Mouse (Mus musculus) inflammation-experienced regulatory T-cells, adult 6 months (primary cell): ENCODE measurements around the gene Adarb2. TPM values are rescaled to one million over a fixed set of nuclear protein-coding genes. Genes with fewer than 3 reads are reported as not detected.
A peak's percentile ranks its signal among the peaks of the same experiment; 100 is the strongest.

Source experiments
- ATAC-seq: one replicate; pipeline ENCODE4 v1.8.0; 2017
- polyA plus RNA-seq, 3 experiments: library from polyadenylated mRNA; unstranded; fragments of 100-300 nt; shearing (Covaris generic); gene quantifications; one replicate each; pipeline ENCODE4 v1.2.1; 2017

The Adarb2 gene
- polyA plus RNA-seq, 3 experiments from 2014 or later = not detected

DNA sequence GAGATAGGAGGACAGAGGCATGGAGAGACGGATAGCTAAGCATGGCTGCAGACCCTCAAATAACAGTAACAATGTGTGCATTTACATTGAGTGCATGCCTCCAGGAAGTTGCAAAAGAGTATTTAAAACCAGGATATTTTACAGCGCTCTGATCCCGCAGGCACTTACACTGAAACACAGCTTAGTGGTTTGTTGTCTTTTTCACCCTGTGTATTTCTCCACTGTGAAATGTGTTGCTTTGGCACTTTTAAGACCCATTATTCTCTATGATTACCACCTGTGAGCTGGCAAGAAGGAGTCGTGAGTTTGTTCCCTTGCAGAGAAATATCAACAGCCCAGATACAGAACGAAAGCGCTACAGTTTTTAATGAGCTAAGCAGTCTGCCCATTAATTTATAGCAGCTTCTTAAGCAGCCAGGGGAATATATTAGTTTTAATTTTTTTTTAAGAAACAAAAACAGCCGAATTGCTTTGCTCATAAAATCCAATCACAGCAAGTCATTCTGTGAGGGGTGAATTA, 167.3 kb downstream of the Adarb2 start:
- ATAC-seq = no peak

DNA sequence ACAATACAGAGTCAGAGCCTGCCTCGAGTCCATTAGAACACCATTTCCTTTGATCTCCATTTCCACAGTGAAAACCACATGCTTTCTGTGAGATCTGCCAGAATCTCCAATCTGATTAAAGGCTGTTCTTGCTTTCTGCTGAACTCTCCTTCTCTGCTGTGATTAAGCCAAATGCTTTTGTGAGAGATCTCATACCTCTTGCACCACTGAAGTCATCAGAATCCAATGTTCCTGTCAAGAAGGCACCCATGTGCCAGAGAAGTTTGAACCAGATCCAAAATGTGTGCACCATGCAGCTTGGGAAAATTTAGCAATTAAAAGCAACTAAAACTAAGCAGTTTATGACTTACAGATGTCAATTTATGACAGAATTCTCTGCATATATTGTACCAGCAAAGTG, 185.9 kb downstream of the Adarb2 start:
- no peak for ATAC-seq

DNA sequence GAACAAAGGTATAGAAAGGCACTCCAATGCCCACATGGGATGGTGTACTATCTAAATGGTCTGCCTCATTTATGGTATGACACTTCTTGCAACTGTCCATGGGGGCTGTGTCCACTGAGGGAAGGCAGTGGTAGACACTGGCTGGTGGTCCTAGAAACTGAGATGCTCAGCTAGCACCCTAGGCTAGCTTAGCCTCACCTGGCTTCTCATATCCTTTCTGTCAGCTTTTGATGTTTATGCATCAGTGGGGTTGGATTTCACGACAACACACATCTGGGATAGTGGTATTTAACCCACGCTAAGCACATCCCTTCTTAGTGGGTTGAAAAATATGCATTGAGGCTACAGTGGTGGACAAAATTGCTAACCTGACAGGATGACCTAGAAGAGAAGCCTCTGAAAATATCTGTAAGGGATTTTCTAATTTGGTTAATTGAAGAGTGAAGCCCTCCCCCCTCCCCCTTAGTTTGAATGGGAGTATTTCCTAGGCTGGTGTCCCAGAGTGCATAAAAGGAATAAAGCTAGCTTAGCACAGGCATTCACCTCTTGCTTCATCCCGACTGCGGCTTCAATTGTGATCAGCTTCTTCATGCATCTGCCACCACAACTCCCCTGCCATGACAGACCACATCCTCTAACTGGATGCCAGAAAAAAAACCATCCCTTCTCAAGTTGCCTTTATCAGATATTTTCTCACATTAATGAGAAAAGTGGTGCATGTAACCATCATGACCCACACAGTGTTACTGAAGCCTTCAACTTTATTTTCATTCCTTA, 197.8 kb downstream of the Adarb2 start:
- peak; percentile 41 for ATAC-seq

DNA sequence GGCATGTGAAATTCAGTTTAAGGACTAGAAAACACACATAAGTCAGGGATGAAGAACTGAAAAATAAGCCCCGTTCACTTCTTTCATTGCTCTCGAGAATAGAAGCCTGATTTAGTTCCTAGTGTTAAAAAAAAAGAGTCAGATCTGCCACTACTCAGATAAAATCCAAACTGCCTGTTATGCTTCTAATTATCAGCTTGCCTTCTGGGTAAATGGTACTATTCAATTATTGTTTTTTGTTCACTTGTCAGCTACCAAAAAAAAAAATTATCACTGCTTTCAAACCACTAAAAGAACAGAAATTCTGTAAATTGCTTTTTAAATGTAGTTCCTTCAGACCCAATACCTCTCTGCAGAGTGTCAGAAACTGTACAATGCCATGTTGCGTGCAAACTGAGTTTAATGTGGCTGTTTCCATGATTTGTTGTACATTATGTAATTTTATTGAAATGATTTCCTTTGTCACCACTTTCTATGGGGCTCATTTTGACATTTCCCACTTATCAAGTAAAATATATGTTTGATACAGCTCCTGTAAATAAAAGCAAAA, 199.7 kb downstream of the Adarb2 start:
- no peak for ATAC-seq

DNA sequence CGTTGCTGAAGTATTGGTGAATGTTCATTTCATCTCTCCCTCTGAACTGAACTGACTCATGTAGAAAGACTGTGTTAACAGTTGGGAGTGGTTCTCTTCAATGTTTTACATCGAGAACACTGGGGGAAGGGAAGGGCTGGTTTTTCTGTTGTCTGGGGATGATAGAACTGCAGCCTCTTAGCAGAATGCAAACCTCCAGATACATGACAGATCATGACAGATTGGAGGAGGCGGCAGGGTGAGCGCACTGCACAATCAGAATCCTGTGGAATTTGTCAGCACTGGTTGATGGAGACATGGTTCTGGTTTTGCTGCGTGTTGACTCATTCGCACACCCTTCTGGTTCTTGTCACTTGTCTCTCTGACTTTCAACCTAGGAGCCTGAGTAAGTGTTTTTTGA, 203.4 kb downstream of the Adarb2 start:
- ATAC-seq = no peak

DNA sequence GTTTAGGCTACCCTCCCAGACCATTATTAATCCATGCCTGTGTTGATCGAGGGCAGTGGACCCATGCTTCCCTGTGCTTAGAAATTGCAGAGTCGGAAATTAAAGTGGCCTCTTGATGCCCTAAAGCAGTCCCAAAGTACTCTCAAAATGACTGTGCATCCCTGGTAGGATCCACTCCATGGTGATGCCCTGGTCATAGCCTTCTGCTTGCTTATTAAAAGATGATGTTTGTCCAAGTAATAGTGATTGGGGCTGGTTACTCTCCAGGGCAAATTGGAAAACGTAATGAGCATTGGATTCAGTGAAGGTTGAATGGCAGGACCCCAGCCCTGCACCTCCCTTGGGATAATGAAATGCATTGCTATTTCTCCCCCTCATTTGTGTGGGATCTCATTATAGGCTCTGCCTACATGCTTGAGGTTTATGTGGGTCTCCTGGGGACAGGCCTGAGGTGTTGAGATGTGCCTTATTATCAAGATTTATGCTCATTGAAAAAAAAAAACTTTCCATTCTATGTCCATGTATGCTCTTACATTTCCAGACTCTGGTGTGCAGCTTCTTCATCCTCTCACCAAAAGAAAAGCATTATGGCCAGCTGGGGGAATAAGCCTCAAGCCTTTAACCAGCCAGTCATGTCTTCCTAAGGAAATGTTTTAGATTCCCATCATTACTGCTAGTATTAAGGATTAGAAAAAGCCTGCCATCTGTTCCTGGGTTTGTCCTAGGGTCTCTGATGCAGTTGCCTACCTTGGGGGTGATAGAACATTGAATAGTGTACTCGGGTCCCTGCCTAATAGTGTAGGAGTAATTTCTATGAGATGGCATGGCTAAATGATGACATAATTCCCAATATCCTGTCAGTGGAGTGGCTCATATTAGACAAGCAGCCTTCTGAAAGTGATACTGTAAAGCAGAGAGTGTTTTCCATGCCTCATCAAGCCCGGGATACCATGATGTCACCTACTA, 208.0 kb downstream of the Adarb2 start:
- ATAC-seq = no peak

DNA sequence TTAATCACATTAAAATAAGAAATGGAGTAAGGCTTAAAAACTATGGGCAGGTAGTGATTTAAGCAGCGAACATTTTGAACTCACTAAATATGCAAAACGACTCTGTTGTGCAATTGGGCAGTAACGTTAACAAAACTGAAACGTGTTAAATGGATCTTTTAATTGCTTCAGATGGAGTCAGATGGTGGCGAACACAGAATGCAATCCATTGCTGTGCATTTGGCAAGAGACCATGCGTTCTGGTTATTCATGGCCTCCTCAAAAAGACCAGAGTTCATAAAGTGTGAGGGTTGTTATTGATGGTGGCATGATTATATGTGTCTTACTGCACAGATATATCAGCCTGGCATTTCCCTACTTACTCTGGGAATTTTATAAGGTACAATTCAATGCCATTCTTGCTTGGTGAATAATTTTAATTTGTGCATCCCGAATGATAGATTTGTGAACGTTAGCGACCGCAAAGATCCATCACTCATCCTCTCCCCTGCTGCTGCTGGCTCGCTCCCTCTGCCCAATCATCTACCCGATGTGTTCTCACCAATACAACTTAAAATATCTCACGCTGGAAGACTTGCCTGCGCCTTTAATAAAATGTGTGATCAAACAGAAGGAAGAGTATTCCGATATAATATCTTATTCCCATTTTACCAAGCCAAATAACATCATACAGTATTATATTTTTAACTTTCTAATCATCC, 221.5 kb downstream of the Adarb2 start:
- ATAC-seq = no peak

DNA sequence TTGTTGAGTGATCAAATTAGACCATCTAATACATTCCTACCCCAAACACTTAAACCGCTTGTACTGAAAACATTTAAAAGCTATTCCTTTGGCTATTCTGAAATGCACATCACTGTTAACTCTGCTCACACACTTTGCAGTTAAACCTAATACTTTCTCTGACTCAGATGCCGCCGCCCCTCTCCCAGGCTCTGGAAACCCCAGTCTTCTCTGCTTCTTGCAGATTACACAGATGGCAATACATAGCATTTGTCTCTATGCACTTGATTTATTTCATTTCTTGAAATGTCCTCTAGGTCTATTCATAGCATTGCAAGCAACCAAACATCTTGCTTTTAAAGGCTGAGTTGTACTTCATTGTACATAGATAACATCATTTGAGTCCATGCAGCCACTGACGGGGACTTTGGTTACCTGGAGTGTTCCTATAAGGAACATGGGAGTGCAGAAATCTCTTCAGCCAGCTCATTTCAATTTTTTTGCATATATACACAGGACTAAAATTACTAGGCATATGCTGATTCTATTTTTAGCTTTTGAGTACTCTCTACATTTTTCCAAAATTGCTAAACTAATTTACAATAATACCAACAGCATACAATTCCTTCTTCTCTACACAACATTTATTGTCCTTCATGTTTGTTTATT, 236.6 kb downstream of the Adarb2 start:
- ATAC-seq = no peak

DNA sequence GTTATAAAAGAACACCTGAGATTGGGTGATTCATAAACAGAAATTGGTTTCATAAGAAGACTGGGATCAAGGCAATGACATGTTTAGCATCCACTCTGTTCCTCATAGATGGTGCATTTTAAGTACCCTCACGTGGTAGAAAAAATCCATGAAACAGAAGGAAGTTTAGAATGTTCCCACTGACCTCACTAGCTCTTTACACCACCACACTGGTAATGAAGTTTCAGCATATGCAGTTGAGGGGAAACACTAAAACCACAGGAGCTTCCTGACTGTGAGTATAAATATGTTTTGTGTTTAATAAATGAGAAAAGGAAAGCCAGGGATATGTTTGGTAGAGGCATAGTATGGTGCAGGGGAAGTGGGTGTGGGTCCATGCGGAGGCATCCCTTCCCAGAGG, 242.7 kb downstream of the Adarb2 start:
- no peak for ATAC-seq

DNA sequence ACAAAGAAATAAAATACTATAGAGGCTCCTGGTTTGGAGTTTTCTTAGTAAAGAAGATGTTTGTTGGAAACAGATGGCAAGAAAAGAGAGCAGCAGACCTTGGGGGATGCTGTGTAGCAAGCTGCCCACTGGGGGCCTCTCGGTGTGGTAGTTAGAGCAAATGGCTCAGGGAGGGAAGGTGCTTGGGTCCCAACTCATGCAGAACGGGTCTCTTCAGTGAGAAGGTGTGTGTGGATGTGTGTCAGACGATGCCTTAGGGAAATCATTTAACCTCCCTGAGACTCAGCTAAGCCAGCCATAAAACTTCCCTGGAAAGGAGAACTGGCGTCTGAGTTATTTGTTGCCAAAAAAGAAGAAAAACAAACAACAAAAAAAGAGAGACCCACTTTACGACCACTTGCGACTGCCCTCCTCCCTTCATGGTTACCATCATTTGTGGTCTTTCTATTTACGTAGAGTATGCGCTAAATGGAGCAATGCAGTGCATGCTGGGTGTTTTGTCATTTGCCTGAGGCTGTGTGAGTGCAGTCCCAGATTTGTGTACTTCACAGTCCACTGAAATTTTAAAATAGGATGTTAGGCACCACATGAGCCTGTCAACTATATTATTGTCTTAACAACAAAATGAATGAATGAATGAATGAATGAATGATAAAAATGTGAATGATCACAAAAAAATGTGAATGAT, 245.7 kb downstream of the Adarb2 start:
- ATAC-seq = no peak

DNA sequence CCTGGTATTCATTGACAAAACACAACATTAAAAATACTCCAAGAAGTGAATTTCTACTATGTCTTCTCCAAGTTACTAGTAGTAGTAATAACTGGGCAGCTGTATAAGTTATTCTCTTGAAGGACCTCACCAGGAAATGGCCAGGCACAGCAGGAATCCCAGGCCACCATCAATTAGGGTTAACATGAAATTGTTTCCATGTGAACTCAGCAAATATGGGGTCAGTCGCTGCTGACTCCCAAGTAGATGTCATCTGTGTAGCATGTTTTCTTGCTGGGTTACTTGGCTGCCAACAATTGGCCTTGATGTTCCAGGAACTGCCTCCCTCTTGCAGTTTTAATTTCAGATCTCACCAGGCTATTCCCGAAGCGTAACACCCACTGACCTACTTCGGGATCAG, 248.9 kb downstream of the Adarb2 start:
- ATAC-seq = no peak

DNA sequence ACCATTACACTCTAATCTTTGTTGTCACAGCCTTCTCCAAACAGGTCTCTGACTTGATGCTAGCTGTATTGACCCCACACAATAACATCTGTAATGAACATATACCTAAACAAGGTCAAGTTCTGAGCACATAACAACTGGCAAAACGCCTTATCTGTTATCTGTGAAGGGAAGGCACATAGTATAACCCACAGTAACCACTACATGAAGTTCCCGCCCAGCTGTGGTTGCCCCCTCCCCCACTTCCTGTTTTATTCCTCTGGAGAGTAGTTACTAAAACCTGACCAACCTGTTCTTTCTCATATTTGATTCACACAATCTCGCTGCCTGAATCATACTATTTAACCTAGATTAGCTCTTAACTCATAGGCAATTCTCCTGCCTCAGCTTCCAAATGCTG, 254.2 kb downstream of the Adarb2 start:
- ATAC-seq = peak; percentile 82

DNA sequence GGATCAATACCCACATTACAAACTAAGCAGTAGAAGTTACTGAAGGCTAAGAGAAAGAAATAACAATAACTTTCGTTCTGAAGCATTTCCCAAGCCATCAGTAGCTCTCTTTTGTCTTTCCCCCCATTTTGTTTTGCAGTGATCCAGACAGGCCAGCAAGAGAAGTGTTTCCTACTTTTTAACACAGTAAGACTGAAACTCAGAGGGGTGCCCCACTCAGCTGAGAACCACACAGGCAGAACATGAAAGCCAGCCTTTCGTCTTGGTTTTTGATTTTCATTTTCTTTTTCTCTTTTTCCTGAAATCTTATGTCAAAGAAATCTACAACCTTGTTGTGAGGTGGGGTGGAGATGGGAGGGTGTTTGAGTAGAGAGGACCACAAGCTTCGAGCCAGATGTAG, 255.2 kb downstream of the Adarb2 start:
- peak; percentile 50 for ATAC-seq

DNA sequence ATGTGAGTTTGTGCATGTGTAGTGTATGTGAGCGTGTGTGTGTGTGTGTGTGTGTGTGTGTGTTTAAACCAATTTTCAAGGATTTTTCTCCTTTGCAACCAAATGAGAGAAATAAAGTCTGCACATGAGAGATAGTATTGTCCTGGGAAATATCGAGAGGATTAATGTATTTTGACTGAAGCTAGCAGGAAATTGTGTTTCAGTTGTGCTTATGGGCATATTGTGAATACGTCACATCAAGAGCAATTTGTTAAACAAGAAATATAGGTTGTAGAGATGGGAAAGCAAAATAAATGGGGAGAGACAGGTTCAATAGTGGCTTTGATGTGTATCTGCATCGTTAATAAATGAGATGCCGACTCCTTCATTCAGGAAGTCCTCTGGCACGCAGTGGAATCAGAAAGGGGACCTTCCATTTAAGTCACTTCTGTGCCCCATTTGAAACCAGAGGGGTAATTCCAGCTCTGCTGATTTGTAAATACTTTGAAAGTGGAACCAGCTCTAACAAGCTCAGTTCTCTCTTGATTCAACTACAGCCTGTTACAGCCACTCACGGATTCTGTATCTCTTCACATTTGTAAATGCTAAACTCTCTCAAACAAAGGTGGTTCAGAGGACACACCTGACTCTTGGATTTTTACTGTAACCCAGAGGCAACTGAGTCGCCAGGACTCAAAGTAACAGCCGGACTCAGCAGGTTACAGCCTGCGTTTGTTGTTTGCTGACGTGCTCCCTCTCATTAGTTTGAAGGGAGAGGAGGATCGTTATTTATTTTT, 265.1 kb downstream of the Adarb2 start:
- no peak for ATAC-seq

DNA sequence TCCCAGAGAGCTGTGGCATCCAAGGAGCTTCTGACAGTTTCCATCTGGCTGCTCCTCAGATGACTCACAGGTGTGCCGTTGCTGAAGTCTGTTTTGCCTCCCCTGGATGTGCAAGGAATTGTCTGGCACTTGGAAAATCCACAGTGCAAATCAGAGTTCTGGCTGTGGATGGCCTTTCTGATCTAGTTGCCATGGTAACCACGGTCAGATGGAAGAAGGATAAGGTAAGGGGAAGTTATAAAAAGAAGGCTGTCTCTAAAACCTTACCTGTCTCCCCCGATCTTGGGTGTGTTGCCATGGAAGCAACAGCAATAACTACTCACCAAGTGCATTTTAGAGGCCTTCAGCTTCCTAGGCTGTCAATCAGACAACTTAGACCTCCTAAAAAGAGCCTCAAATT, 273.6 kb downstream of the Adarb2 start:
- ATAC-seq = no peak

DNA sequence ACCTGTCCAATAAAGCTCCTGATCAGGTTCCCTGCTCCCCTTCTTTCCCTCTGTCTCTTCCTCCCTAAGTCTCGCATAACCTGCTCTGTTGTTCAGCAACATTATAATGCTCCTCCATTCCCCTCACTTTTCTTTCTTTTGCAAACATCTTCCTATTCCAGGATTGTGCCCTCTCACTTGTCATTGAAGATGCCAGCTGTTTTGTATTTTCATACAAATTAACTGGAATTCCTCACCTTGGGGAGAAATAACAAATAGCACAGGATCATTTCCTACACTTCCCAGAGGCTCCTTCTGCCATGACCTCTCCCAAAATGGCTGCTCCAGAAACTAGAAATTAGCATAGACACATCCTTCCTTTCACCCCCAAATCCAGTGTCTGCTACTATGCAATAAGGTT, 276.1 kb downstream of the Adarb2 start:
- no peak for ATAC-seq

DNA sequence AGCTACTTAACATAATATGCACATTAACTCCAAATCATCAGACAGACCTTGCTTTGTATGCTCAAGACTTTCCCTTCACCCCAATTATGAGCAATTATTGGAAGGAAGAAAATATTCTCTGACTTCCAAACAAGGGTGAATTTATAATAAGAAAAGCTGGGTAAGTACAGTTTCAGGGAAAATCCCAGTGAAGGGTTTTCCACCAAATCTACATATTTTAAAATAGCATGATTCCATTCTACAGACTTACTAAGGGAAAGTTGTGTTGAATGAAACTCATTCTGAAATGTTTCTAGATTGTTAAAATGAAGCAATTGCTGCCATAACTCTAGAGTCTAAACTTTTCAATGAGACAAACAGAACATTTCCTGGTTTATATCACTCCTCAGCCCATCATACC, 277.3 kb downstream of the Adarb2 start:
- peak; percentile 29 for ATAC-seq

DNA sequence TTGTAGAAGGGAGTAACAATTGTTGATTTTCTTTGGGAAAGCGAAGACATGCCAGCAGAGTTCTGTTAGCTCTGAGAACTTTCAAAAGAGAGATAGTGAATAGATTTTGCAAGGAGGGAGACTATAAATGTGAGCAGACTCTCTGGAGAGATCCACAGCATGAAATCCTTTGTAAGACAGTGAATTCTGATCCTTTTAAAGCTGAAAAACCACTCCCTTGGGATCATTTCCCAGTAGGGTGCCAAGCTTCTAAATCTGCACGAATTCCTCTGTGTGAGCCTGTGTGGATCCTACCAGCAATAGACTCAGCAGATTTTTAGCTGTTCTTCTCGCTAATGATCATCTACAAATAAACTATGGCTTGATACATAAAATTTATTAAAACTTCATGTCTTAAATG, 278.7 kb downstream of the Adarb2 start:
- ATAC-seq = no peak

DNA sequence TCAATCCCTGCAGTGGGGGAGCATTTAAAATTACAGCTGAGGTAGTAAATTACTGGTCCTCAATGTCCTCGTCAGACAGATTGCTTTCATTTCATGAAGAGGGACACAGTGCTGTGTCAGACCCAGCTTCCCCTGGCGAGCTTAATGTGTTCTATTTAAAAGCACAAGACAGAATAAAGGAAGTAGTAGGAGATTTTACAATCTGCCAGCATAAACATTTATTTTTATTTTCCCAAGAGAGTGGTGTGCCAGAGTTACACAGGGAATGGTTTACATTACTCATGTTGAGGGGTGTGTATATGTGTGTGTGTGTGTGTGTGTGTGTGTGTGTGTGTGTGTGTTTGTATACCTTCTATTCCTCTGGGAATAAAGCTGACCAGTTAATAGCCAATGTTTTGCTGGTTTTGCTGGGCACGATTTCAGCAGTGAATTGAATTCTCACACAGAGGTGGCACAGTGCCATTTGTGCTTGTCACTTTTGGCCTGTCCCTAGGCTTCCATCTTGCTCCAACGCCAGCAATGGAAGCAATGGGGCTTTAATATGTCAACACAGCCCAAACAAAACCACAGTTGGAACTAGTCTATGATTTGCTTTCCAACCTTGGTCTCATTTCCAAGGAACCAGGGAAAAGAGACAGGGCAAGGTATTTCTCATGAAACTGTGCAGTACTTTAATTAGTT, 282.1 kb downstream of the Adarb2 start:
- no peak for ATAC-seq
